Mouse (Mus musculus): ENCODE results near the gene Gm26741. TPM values are rescaled to one million over a fixed set of nuclear protein-coding genes. Genes with fewer than 3 reads are reported as not detected.

Gene Gm26741
- polyA plus RNA-seq, 1 experiment from 2014 or later, result not detected

DNA sequence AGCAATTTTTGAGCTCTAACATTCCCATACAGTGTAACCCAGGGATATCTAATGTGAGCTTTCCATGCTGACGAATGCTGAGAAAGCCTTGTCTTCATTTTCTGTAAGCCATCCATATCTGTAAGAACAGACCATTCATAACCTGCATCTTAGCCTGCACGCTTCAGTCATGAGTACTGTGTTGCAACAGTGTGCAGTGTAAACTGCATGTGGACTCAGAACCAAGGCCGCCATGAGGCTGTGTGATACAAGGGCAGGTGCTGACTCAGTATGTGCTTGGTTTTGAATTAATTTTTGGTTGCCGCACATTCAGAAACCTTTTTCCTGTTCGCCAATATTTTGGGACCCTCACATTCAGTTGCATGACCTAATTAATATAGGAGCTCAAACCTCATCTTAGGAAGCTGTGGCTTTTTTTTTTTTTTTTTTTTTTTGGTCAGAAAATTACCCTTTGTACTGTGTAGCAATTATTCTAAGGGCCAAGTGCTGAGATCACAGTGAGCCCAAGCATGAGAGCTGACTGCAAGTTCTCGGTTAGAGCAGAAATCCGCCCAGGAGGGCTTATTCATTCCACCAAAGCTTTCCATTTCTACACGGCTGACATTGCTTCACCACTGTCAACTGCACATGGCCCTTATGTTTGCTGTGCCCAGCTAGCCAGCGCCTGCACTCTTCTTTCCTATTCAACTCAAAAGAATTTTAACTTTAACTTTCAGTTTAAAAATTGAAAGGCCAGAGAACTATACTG, 2.5 kb downstream of the Gm26741 start:
- no peak overlapping the region for H3K27ac ChIP-seq (ENCODE audit: low read depth, low read length)
- no peak overlapping the region for H3K9ac ChIP-seq (ENCODE audit: low read length)
- H3K27me3 ChIP-seq (ENCODE audit: control insufficient read depth, insufficient read depth, low read length), result no peaks in the 10 kb centered on the region
- no peak overlapping the region for H3K4me2 ChIP-seq (ENCODE audit: low read depth, low read length, severe bottlenecking)
- H3K9me3 ChIP-seq (ENCODE audit: control insufficient read depth, low read length), result no peaks in the 10 kb centered on the region
- DNase-seq (ENCODE audit: low spot score) (no peak), ATAC-seq (replicated peaks; ENCODE audit: low FRiP score) (no peak)
- WGBS, result 85% methylated on average over 9 of the region's 9 CpGs
- H3K4me1 ChIP-seq (replicated peaks; ENCODE audit: control insufficient read depth, insufficient read depth, low read length), result no peaks in the 10 kb centered on the region
- H3K36me3 ChIP-seq (ENCODE audit: control insufficient read depth, insufficient read depth, low read length), result no peaks in the 10 kb centered on the region
- H3K4me3 ChIP-seq (ENCODE audit: low read depth, low read length), result no peak overlapping the region

DNA sequence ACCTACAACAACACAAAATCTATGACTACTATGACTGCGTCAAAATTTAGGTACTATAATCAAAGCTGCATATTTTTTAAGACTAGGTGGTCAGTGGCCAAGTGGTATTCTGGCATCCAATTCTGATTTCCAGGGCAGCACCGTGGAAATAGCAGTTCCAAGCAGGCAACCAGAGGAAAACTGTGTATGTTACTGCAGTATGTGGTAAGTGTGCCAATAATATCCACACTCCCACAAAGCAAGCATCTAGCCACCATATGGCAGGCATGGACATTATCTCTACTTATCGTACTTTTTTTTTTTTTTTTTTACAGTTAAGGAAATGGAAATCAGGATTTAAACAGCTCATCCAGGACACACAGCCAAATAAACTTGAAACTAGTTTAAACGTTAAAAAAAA, 9.8 kb downstream of the Gm26741 start:
- Histone ChIP-seq H3K4me3 (ENCODE audit: low read depth, low read length) (no peak overlapping the region), H3K4me2 (ENCODE audit: low read depth, low read length, severe bottlenecking) (no peak overlapping the region), H3K27ac (ENCODE audit: low read depth, low read length) (no peak overlapping the region), H3K4me1 (replicated peaks; ENCODE audit: control insufficient read depth, insufficient read depth, low read length) (no peaks in the 10 kb centered on the region), H3K27me3 (ENCODE audit: control insufficient read depth, insufficient read depth, low read length) (no peaks in the 10 kb centered on the region), H3K9ac (ENCODE audit: low read length) (no peak overlapping the region), H3K36me3 (ENCODE audit: control insufficient read depth, insufficient read depth, low read length) (no peaks in the 10 kb centered on the region), H3K9me3 (ENCODE audit: control insufficient read depth, low read length) (no peaks in the 10 kb centered on the region)
- 95% methylated on average over 4 of the region's 4 CpGs for WGBS
- DNase-seq (ENCODE audit: low spot score) (no peak), ATAC-seq (replicated peaks; ENCODE audit: low FRiP score) (no peak)

GRCm38 (mm10) chr10:52373834-52374233, 15.3 kb downstream of the Gm26741 start:
- 86% methylated on average over 4 of the region's 4 CpGs for WGBS
- Histone ChIP-seq H3K27me3 (ENCODE audit: control insufficient read depth, insufficient read depth, low read length) (no peaks in the 10 kb centered on the region), H3K9me3 (ENCODE audit: control insufficient read depth, low read length) (no peaks in the 10 kb centered on the region), H3K4me2 (ENCODE audit: low read depth, low read length, severe bottlenecking) (no peak overlapping the region), H3K27ac (ENCODE audit: low read depth, low read length) (no peak overlapping the region), H3K4me1 (replicated peaks; ENCODE audit: control insufficient read depth, insufficient read depth, low read length) (no peaks in the 10 kb centered on the region), H3K4me3 (ENCODE audit: low read depth, low read length) (no peak overlapping the region), H3K9ac (ENCODE audit: low read length) (no peak overlapping the region), H3K36me3 (ENCODE audit: control insufficient read depth, insufficient read depth, low read length) (no peaks in the 10 kb centered on the region)
- ATAC-seq (replicated peaks; ENCODE audit: low FRiP score) (no peak), DNase-seq (ENCODE audit: low spot score) (no peak)

- no peaks in the 10 kb centered on the region for H3K36me3 ChIP-seq (ENCODE audit: control insufficient read depth, insufficient read depth, low read length)
- ATAC-seq (replicated peaks; ENCODE audit: low FRiP score), result no peak
- no peak overlapping the region for H3K4me3 ChIP-seq (ENCODE audit: low read depth, low read length)
- DNase-seq (ENCODE audit: low spot score), result no peak
- no peaks in the 10 kb centered on the region for H3K4me1 ChIP-seq (replicated peaks; ENCODE audit: control insufficient read depth, insufficient read depth, low read length)
- no peak overlapping the region for H3K4me2 ChIP-seq (ENCODE audit: low read depth, low read length, severe bottlenecking)
- no peak overlapping the region for H3K9ac ChIP-seq (ENCODE audit: low read length)
- H3K9me3 ChIP-seq (ENCODE audit: control insufficient read depth, low read length), result no peaks in the 10 kb centered on the region
- H3K27ac ChIP-seq (ENCODE audit: low read depth, low read length), result no peak overlapping the region
- no peaks in the 10 kb centered on the region for H3K27me3 ChIP-seq (ENCODE audit: control insufficient read depth, insufficient read depth, low read length)
Observed at GRCm38 (mm10) chr10:52374651-52375050, 16.1 kb downstream of the Gm26741 start.

DNA sequence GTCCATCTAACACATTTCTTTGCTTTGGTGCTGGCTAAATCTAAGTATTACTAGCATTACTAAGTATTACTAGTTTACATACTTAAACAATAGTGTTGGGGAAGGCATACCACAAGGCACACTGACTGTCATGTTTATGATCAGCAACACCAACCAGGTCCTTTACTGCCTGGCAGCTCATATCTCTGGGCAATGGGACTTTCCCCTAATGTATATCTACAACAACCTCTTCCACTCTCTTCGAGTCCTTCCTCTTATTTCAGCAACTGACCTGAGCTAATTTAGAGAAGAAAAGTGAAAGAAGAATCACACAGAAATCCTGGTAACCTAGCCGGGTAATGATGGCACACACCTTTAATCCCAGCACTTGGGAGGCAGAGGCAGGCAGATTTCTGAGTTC, 17.9 kb downstream of the Gm26741 start:
- H3K36me3 ChIP-seq (ENCODE audit: control insufficient read depth, insufficient read depth, low read length), result no peaks in the 10 kb centered on the region
- H3K4me1 ChIP-seq (replicated peaks; ENCODE audit: control insufficient read depth, insufficient read depth, low read length), result no peaks in the 10 kb centered on the region
- DNase-seq (ENCODE audit: low spot score) (no peak), ATAC-seq (replicated peaks; ENCODE audit: low FRiP score) (no peak)
- H3K27ac ChIP-seq (ENCODE audit: low read depth, low read length), result no peak overlapping the region
- 90% methylated on average over 2 of the region's 2 CpGs for WGBS
- no peak overlapping the region for H3K4me3 ChIP-seq (ENCODE audit: low read depth, low read length)
- H3K27me3 ChIP-seq (ENCODE audit: control insufficient read depth, insufficient read depth, low read length), result no peaks in the 10 kb centered on the region
- no peak overlapping the region for H3K9ac ChIP-seq (ENCODE audit: low read length)
- H3K4me2 ChIP-seq (ENCODE audit: low read depth, low read length, severe bottlenecking), result no peak overlapping the region
- H3K9me3 ChIP-seq (ENCODE audit: control insufficient read depth, low read length), result no peaks in the 10 kb centered on the region

- Histone ChIP-seq H3K36me3 (ENCODE audit: control insufficient read depth, insufficient read depth, low read length) (no peaks in the 10 kb centered on the region), H3K4me3 (ENCODE audit: low read depth, low read length) (no peak overlapping the region), H3K4me2 (ENCODE audit: low read depth, low read length, severe bottlenecking) (no peak overlapping the region), H3K9me3 (ENCODE audit: control insufficient read depth, low read length) (no peaks in the 10 kb centered on the region), H3K27ac (ENCODE audit: low read depth, low read length) (no peak overlapping the region), H3K9ac (ENCODE audit: low read length) (no peak overlapping the region), H3K4me1 (replicated peaks; ENCODE audit: control insufficient read depth, insufficient read depth, low read length) (no peaks in the 10 kb centered on the region), H3K27me3 (ENCODE audit: control insufficient read depth, insufficient read depth, low read length) (no peaks in the 10 kb centered on the region)
- WGBS, result 94% methylated on average over 2 of the region's 2 CpGs
- ATAC-seq (replicated peaks; ENCODE audit: low FRiP score) (no peak), DNase-seq (ENCODE audit: low spot score) (no peak)
Observed at GRCm38 (mm10) chr10:52377813-52378212, 19.2 kb downstream of the Gm26741 start.

GRCm38 (mm10) chr10:52381321-52381801, 22.8 kb downstream of the Gm26741 start:
- Histone ChIP-seq H3K4me3 (ENCODE audit: low read depth, low read length) (peak overlapping the region; percentile 78), H3K9me3 (ENCODE audit: control insufficient read depth, low read length) (no peaks in the 10 kb centered on the region), H3K27me3 (ENCODE audit: control insufficient read depth, insufficient read depth, low read length) (no peaks in the 10 kb centered on the region), H3K9ac (ENCODE audit: low read length) (peak overlapping the region; percentile 89), H3K36me3 (ENCODE audit: control insufficient read depth, insufficient read depth, low read length) (no peaks in the 10 kb centered on the region), H3K27ac (ENCODE audit: low read depth, low read length) (peak overlapping the region; percentile 78), H3K4me1 (replicated peaks; ENCODE audit: control insufficient read depth, insufficient read depth, low read length) (no peaks in the 10 kb centered on the region), H3K4me2 (ENCODE audit: low read depth, low read length, severe bottlenecking) (peak overlapping the region; percentile 67)
- DNase-seq (ENCODE audit: low spot score), result no peak
- WGBS, result under 1% methylated on average over 19 of the region's 19 CpGs
- peak; percentile 63 for ATAC-seq (replicated peaks; ENCODE audit: low FRiP score)

GRCm38 (mm10) chr10:52381845-52382591, 23.5 kb downstream of the Gm26741 start, which contains the start of gene Gopc:
Gopc (minus strand) TSS chr10:52382124.
- peak; percentile 98 for DNase-seq (ENCODE audit: low spot score)
- ATAC-seq (replicated peaks; ENCODE audit: low FRiP score), result peak; percentile 99
- Histone ChIP-seq H3K9ac (ENCODE audit: low read length) (peak within 1 kb of the TSS; percentile 89), H3K4me1 (replicated peaks; ENCODE audit: control insufficient read depth, insufficient read depth, low read length) (no peaks in the 10 kb centered on the region), H3K27me3 (ENCODE audit: control insufficient read depth, insufficient read depth, low read length) (no peaks in the 10 kb centered on the region), H3K4me3 (ENCODE audit: low read depth, low read length) (peak within 1 kb of the TSS; percentile 78), H3K9me3 (ENCODE audit: control insufficient read depth, low read length) (no peaks in the 10 kb centered on the region), H3K27ac (ENCODE audit: low read depth, low read length) (peak within 1 kb of the TSS; percentile 78), H3K4me2 (ENCODE audit: low read depth, low read length, severe bottlenecking) (peak within 1 kb of the TSS; percentile 67), H3K36me3 (ENCODE audit: control insufficient read depth, insufficient read depth, low read length) (no peaks in the 10 kb centered on the region)
- WGBS, result under 1% methylated on average over 66 of the region's 71 CpGs

Data from forebrain, embryonic 11.5 days (tissue).